Mouse (Mus musculus) mature B cell (primary cell): ENCODE measurements around the gene Ric8b.

Source experiments
- in situ Hi-C: fragments of 300-500 bp; cut with MboI; formaldehyde crosslinking; loops from 2 replicates; pipeline ENCODE4 v1.14.3; 2019

The Ric8b gene

GRCm38 (mm10) chr10:85006573-85007310 lies 89.3 kb downstream of the Ric8b start:
- in situ Hi-C loops, result no loop called here

GRCm38 (mm10) chr10:85007861-85008840 lies 90.7 kb downstream of the Ric8b start:
- in situ Hi-C loops, result no loop called here

- in situ Hi-C loops, result no loop called here
Observed at GRCm38 (mm10) chr10:85011066-85011465, 93.7 kb downstream of the Ric8b start.

- in situ Hi-C loops, result no loop called here
Observed at GRCm38 (mm10) chr10:85013464-85013863, 96.0 kb downstream of the Ric8b start.

- in situ Hi-C loops, result no loop called here
Observed at GRCm38 (mm10) chr10:85013924-85014428, 96.6 kb downstream of the Ric8b start.

- in situ Hi-C loops, result no loop called here
Observed at GRCm38 (mm10) chr10:85014456-85014976, 97.1 kb downstream of the Ric8b start.

- in situ Hi-C loops, result no loop called here
Observed at GRCm38 (mm10) chr10:85022647-85023312, 105.4 kb downstream of the Ric8b start.

- in situ Hi-C loops, result no loop called here
Observed at GRCm38 (mm10) chr10:85023313-85023666, 105.9 kb downstream of the Ric8b start.

GRCm38 (mm10) chr10:85025799-85026424 lies 108.5 kb downstream of the Ric8b start:
- in situ Hi-C loops, result no loop called here

GRCm38 (mm10) chr10:85027619-85028175 lies 110.3 kb downstream of the Ric8b start:
- in situ Hi-C loops, result no loop called here

GRCm38 (mm10) chr10:85035131-85035725 lies 117.8 kb downstream of the Ric8b start:
- in situ Hi-C loops, result no loop called here

GRCm38 (mm10) chr10:85038147-85038546 lies 120.7 kb downstream of the Ric8b start:
- in situ Hi-C loops, result no loop called here

- in situ Hi-C loops, result no loop called here
Observed at GRCm38 (mm10) chr10:85038852-85039251, 121.4 kb downstream of the Ric8b start.

GRCm38 (mm10) chr10:85044191-85044711 lies 126.8 kb downstream of the Ric8b start:
- in situ Hi-C loops, result no loop called here

- in situ Hi-C loops, result no loop called here
Observed at GRCm38 (mm10) chr10:85044732-85045720, 127.6 kb downstream of the Ric8b start.

- in situ Hi-C loops, result no loop called here
Observed at GRCm38 (mm10) chr10:85046585-85046984, 129.2 kb downstream of the Ric8b start.

- in situ Hi-C loops, result no loop called here
Observed at GRCm38 (mm10) chr10:85048008-85048407, 130.6 kb downstream of the Ric8b start.

- in situ Hi-C loops, result no loop called here
Observed at GRCm38 (mm10) chr10:85050668-85051208, 133.3 kb downstream of the Ric8b start.

GRCm38 (mm10) chr10:85052451-85052850 lies 135.0 kb downstream of the Ric8b start:
- in situ Hi-C loops, result no loop called here
